Mouse (Mus musculus) heart, postnatal 0 days (tissue): ENCODE measurements around the gene Zmat3.

Source experiments
- CTCF ChIP-seq: IDR thresholded peaks from 2 replicates; pipeline ENCODE4 v1.5.1; 2016; ENCODE audit warnings: antibody characterized with exemption, control low read depth, low read depth
- EP300 ChIP-seq: IDR thresholded peaks from 2 replicates; pipeline ENCODE4 v1.6.1; 2016; ENCODE audit warnings: antibody characterized with exemption, low read depth

GRCm38 (mm10) chr3:32364841-32365545 is 821 bp downstream of the Zmat3 start:
- TF ChIP-seq CTCF (no peak), EP300 (no peak)
